In the genomic region with DNA sequence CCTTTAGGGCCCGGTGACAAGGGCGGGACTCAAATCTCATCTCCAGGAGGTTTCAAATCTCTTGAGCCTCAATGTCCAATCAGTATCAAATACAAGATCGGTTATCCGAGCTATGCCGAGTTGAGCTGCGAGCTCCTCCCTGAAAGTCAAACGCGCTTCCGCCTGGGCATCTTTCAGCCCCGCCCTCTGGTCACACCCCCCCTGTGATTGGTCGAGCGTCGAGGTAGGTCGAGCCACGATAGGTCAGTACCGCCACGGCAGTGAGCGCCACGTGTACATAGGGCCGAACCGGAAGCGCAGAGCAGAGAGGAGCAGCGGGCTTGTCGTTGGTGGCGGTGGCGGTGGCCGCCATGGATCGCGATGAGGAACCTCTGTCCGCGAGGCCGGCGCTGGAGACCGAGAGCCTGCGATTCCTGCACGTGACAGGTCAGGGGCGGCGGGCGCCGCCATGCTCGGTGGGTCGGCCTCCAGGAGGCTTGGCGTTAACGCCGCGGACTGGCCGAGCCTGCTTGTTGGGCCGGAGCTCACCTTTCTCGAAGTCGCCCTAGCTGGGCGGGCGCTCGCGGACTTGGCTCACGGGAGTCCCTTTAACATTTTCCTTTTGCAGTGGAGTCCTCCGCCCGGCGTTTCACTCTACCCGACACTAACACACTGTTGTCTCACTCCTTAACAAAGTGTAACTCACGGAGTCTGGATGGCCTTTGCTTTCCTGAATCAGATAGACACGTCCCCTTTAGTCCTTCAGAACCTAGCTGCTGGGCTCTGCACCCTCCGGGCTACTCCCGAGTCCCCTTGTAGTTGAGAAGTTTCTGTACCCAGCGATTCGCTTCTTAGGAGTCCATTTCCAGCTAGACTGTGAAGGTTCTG, we compare ENCODE assay signal across 8 mouse cellular contexts. TPM values are rescaled to one million over a fixed set of nuclear protein-coding genes. Genes with fewer than 3 reads are reported as not detected.
DNase-seq lines count a peak whose midpoint lies in the region; ATAC-seq and TF ChIP-seq lines count a peak whose summit lies in the region.

A gene (plus strand): TSS at position 286 of the 867 bp plus-strand sequence.

- peak within 1 kb of the TSS; percentile 96 for H3K4me2 ChIP-seq in forebrain, embryonic 16.5 days (ENCODE audit: low read length)
- peak within 1 kb of the TSS; percentile 80 for H3K4me2 ChIP-seq in lung, embryonic 14.5 days

- H3K27ac ChIP-seq in ES-E14 (ENCODE audit: insufficient read depth, low read depth, low read length, poor library complexity, severe bottlenecking) = no peak within 1 kb of the TSS
- peak within 1 kb of the TSS; percentile 79 for H3K27ac ChIP-seq in forebrain, embryonic 16.5 days (ENCODE audit: low read length)
- H3K27ac ChIP-seq in layer of hippocampus, adult 2 months = peak within 1 kb of the TSS; percentile 93
- peak within 1 kb of the TSS; percentile 91 for H3K27ac ChIP-seq in lung, embryonic 14.5 days (ENCODE audit: low read depth)
- peak within 1 kb of the TSS; percentile 59; the same call in 1 of the 2 replicates for H3K27ac ChIP-seq in olfactory bulb, adult 2 months (ENCODE audit: insufficient read depth, low read depth, low read length)
- no peak within 1 kb of the TSS for H3K27ac ChIP-seq in thymus, adult 2 months (ENCODE audit: control insufficient read depth, insufficient read depth, low read length)

- H3K4me3 ChIP-seq in ES-E14 (ENCODE audit: insufficient read depth in 1 of 2, low read depth in 1 of 2, low read length in 2 of 2, poor library complexity in 1 of 2, severe bottlenecking in 1 of 2) = peak within 1 kb of the TSS; percentile 78 to 84
- peak within 1 kb of the TSS; percentile 95 for H3K4me3 ChIP-seq in forebrain, embryonic 16.5 days (replicated peaks; ENCODE audit: low read length)
- peak within 1 kb of the TSS; percentile 86 for H3K4me3 ChIP-seq in layer of hippocampus, adult 2 months
- H3K4me3 ChIP-seq in lung, embryonic 14.5 days (ENCODE audit: low read depth, low read length) = peak within 1 kb of the TSS; percentile 78
- peak within 1 kb of the TSS; percentile 86 for H3K4me3 ChIP-seq in olfactory bulb, adult 2 months (ENCODE audit: insufficient read depth, low read depth, low read length)
- H3K4me3 ChIP-seq in thymus, adult 2 months (ENCODE audit: control insufficient read depth, insufficient read depth, low read length) = peak within 1 kb of the TSS; percentile 63

- ATAC-seq in forebrain, embryonic 16.5 days = peak; percentile 100
- ATAC-seq in lung, embryonic 14.5 days (ENCODE audit: insufficient read depth) = peak; percentile 100

- peaks cover 20% of the 10 kb centered on the region for H3K36me3 ChIP-seq in ES-E14 (ENCODE audit: control insufficient read depth, insufficient read depth, low read length, poor library complexity, severe bottlenecking)
- peaks cover 24% of the 10 kb centered on the region for H3K36me3 ChIP-seq in forebrain, embryonic 16.5 days (ENCODE audit: control insufficient read depth, insufficient read depth)
- peaks cover 63% of the 10 kb centered on the region for H3K36me3 ChIP-seq in lung, embryonic 14.5 days (ENCODE audit: insufficient read depth)
- peaks cover 21% of the 10 kb centered on the region for H3K36me3 ChIP-seq in thymus, adult 2 months (ENCODE audit: control insufficient read depth, insufficient read depth, low read length)

- H3K27me3 ChIP-seq in forebrain, embryonic 16.5 days (replicated peaks; ENCODE audit: control insufficient read depth, insufficient read depth, low read length) = no peaks in the 10 kb centered on the region
- no peaks in the 10 kb centered on the region for H3K27me3 ChIP-seq in lung, embryonic 14.5 days (ENCODE audit: insufficient read depth, low read length)
- H3K27me3 ChIP-seq in thymus, adult 2 months (ENCODE audit: control insufficient read depth, insufficient read depth, low read length) = no peaks in the 10 kb centered on the region

- intact Hi-C loops in heart, postnatal 36 days (cut with DNase I) = loop anchor here (2.0 to 10.0 kb wide), 2 partner anchors 19 to 1685 kb away; a partner anchor contains a TSS

- TF ChIP-seq CTCF in layer of hippocampus, adult 2 months (conservative IDR thresholded peaks at IDR 0.05) = no peak
- TF ChIP-seq CTCF in lung, embryonic 14.5 days (IDR thresholded peaks at IDR 0.05; ENCODE audit: low read depth) = no peak
- TF ChIP-seq CTCF in olfactory bulb, adult 2 months (IDR thresholded peaks at IDR 0.05; ENCODE audit: insufficient read depth, low read depth, low read length) = no peak
- TF ChIP-seq CTCF in thymus, adult 2 months (IDR thresholded peaks at IDR 0.05; ENCODE audit: borderline replicate concordance, control insufficient read depth, extremely low read depth, insufficient read depth, low read length, poor library complexity) = peak; percentile 60; the same call in 1 of the 2 replicates

- peak; percentile 82 for TF ChIP-seq POLR2A in olfactory bulb, adult 2 months (IDR thresholded peaks at IDR 0.05; ENCODE audit: insufficient read depth, low read depth, low read length)
- TF ChIP-seq POLR2A in thymus, adult 2 months (IDR thresholded peaks at IDR 0.05; ENCODE audit: control insufficient read depth, extremely low read depth, insufficient read depth, low read length, poor library complexity) = peak; percentile 70

- in situ Hi-C loops in ES-E14 (cut with MboI; ENCODE audit: low sequenced_read_pairs in 2 of 2, unreplicated experiment in 2 of 2) = no loop called here

- peaks cover 0 to 4% of the 10 kb centered on the region in 2 experiments; a peak in 1 of 4 replicates for H3K4me1 ChIP-seq in ES-E14 (ENCODE audit: control insufficient read depth in 2 of 2, insufficient read depth in 2 of 2, low read length in 2 of 2, poor library complexity in 1 of 2)
- H3K4me1 ChIP-seq in forebrain, embryonic 16.5 days (replicated peaks; ENCODE audit: control insufficient read depth, insufficient read depth, low read length) = peaks cover 20% of the 10 kb centered on the region
- H3K4me1 ChIP-seq in lung, embryonic 14.5 days (ENCODE audit: insufficient read depth) = peaks cover 8% of the 10 kb centered on the region; the same call in 1 of the 2 replicates
- H3K4me1 ChIP-seq in olfactory bulb, adult 2 months (ENCODE audit: control insufficient read depth, insufficient read depth, low read length) = peaks cover 3% of the 10 kb centered on the region; the same call in 1 of the 2 replicates
- H3K4me1 ChIP-seq in thymus, adult 2 months (replicated peaks; ENCODE audit: control insufficient read depth, insufficient read depth, low read length) = 0 out of 2 replicates have a peak, but pooled peaks cover 6% of the 10 kb centered on the region

- peak; percentile 98 for DNase-seq in ES-E14 (ENCODE audit: low read depth, low spot score)
- DNase-seq in cerebellum, adult 11-12 months = peak; percentile 94
- peak; percentile 90 to 93 for DNase-seq in heart, postnatal 36 days
- DNase-seq in layer of hippocampus, adult 2 months (ENCODE audit: low spot score in 2 of 2) = peak; percentile 94 to 98
- DNase-seq in lung, embryonic 14.5 days = peak; percentile 98
- peak; percentile 96 for DNase-seq in thymus, adult 2 months

- H3K9me3 ChIP-seq in ES-E14 (ENCODE audit: control insufficient read depth, insufficient read depth, low read depth, low read length) = no peaks in the 10 kb centered on the region
- no peaks in the 10 kb centered on the region for H3K9me3 ChIP-seq in forebrain, embryonic 16.5 days (ENCODE audit: control insufficient read depth, low read length)
- no peaks in the 10 kb centered on the region for H3K9me3 ChIP-seq in lung, embryonic 14.5 days (ENCODE audit: low read depth, low read length)

- under 1% methylated on average over 64 of the region's 65 CpGs for WGBS in forebrain, embryonic 16.5 days
- WGBS in lung, embryonic 14.5 days = under 1% methylated on average over 65 of the region's 65 CpGs
- under 1% methylated on average over 65 of the region's 65 CpGs for WGBS in olfactory bulb, adult 2 months
- under 1% methylated on average over 65 of the region's 65 CpGs for WGBS in thymus, adult 2 months

- H3K9ac ChIP-seq in ES-E14 (ENCODE audit: insufficient read depth, low read depth, low read length, poor library complexity, severe bottlenecking) = peak within 1 kb of the TSS; percentile 89
- H3K9ac ChIP-seq in forebrain, embryonic 16.5 days (replicated peaks; ENCODE audit: low read depth, low read length) = peak within 1 kb of the TSS; percentile 71
- peak within 1 kb of the TSS; percentile 80 for H3K9ac ChIP-seq in lung, embryonic 14.5 days

TF ChIP-seq in ES-E14, 5 proteins besides CTCF, POLR2A, EP300 and RAD21:
- TF ChIP-seq MAFK (IDR thresholded peaks at IDR 0.05; ENCODE audit: insufficient read depth, low read depth, low read length) = no peak
- TF ChIP-seq HCFC1 (IDR thresholded peaks at IDR 0.05; ENCODE audit: borderline replicate concordance, insufficient read depth, low read length) = peak; percentile 39; the same call in 1 of the 2 replicates
- no peak for TF ChIP-seq ZC3H11A (IDR thresholded peaks at IDR 0.05; ENCODE audit: borderline replicate concordance, low read depth, low read length)
- TF ChIP-seq CHD2 (IDR thresholded peaks at IDR 0.05; ENCODE audit: low read depth, low read length) = peak; percentile 80

RNA-seq across cellular contexts. Expression of the gene that starts here (rescaled TPM):
- 79.0 and 82.1 TPM in 2 replicates for total RNA-seq in ES-E14 (2012; rRNA removed)
- 80.3 and 85.4 TPM in 2 replicates for polyA plus RNA-seq in forebrain, embryonic 16.5 days (2015; fragmentation: Nextera tagmentation; extraction: Ambion mirVana)
- total RNA-seq in heart, postnatal 36 days (2021) = 10 to 100 TPM; 35.3 to 37.2 TPM
- 10 to 100 TPM; 50.6 to 57.3 TPM for total RNA-seq in layer of hippocampus, adult 2 months (2021)
- 95.3 and 102 TPM in 2 replicates for polyA plus RNA-seq in lung, embryonic 14.5 days (2014; fragmentation: Nextera tagmentation; extraction: Ambion mirVana)
- not detected in 2 replicates for polyA plus RNA-seq in olfactory bulb, adult 2 months (2012; ENCODE audit: insufficient read depth, insufficient read length, low replicate concordance, missing spikeins)
- polyA plus RNA-seq in thymus, adult 2 months (2012; rRNA removed) = 62.3 and 72.5 TPM in 2 replicates

Comparison
In these comparisons a context has a peak if more than half of its experiments do, and no peak if none do; other contexts are left out.
1. H3K27ac ChIP-seq: peak in forebrain, embryonic 16.5 days (single experiment), layer of hippocampus, adult 2 months (single experiment), lung, embryonic 14.5 days (single experiment) and olfactory bulb, adult 2 months (single experiment); none in ES-E14 (single experiment) and thymus, adult 2 months (single experiment).
2. Peak in every context shown above with its lines, with median percentiles within 50 percentile points of each other: DNase-seq, H3K4me3 ChIP-seq and H3K9ac ChIP-seq.